Mouse (Mus musculus): ENCODE measurements around the gene Slc25a33. TPM values are rescaled to one million over a fixed set of nuclear protein-coding genes. Genes with fewer than 3 reads are reported as not detected.
A peak's percentile ranks its signal among the peaks of the same experiment; 100 is the strongest.
"Not testable (repeated sequence)": the region's sequence is repeated elsewhere in the genome, so short reads cannot be mapped to it uniquely, and the experiment has no call there.

The Slc25a33 gene
- 5.0 and 6.7 TPM in 2 replicates for total RNA-seq (2017)

GRCm38 (mm10) chr4:149774094-149774470, at the start of gene Slc25a33:
Slc25a33 (minus strand) TSS chr4:149774277.
- peak; percentile 98 for ATAC-seq (replicated peaks; ENCODE audit: low read depth, poor library complexity, severe bottlenecking)

GRCm38 (mm10) chr4:149822586-149823196, 48.6 kb upstream of the Slc25a33 start:
- ATAC-seq (replicated peaks; ENCODE audit: low read depth, poor library complexity, severe bottlenecking), result no peak

- ATAC-seq (replicated peaks; ENCODE audit: low read depth, poor library complexity, severe bottlenecking), result no peak
Measured at GRCm38 (mm10) chr4:149822126-149822525, 48.0 kb upstream of the Slc25a33 start.

- ATAC-seq (replicated peaks; ENCODE audit: low read depth, poor library complexity, severe bottlenecking), result no peak
Measured at GRCm38 (mm10) chr4:149820569-149820968, 46.5 kb upstream of the Slc25a33 start.

GRCm38 (mm10) chr4:149819195-149819594, 45.1 kb upstream of the Slc25a33 start:
- ATAC-seq (replicated peaks; ENCODE audit: low read depth, poor library complexity, severe bottlenecking), result no peak

- no peak for ATAC-seq (replicated peaks; ENCODE audit: low read depth, poor library complexity, severe bottlenecking)
Measured at GRCm38 (mm10) chr4:149816598-149816997, 42.5 kb upstream of the Slc25a33 start.

GRCm38 (mm10) chr4:149815586-149815985, 41.5 kb upstream of the Slc25a33 start:
- no peak for ATAC-seq (replicated peaks; ENCODE audit: low read depth, poor library complexity, severe bottlenecking)

- no peak for ATAC-seq (replicated peaks; ENCODE audit: low read depth, poor library complexity, severe bottlenecking)
Measured at GRCm38 (mm10) chr4:149813409-149814184, 39.5 kb upstream of the Slc25a33 start.

GRCm38 (mm10) chr4:149810372-149810771, 36.3 kb upstream of the Slc25a33 start:
- not testable (repeated sequence) for ATAC-seq (replicated peaks; ENCODE audit: low read depth, poor library complexity, severe bottlenecking)

- no peak for ATAC-seq (replicated peaks; ENCODE audit: low read depth, poor library complexity, severe bottlenecking)
Measured at GRCm38 (mm10) chr4:149808584-149809227, 34.6 kb upstream of the Slc25a33 start.

- ATAC-seq (replicated peaks; ENCODE audit: low read depth, poor library complexity, severe bottlenecking), result no peak
Measured at GRCm38 (mm10) chr4:149808060-149808567, 34.0 kb upstream of the Slc25a33 start.

- peak; percentile 96 for ATAC-seq (replicated peaks; ENCODE audit: low read depth, poor library complexity, severe bottlenecking)
Measured at GRCm38 (mm10) chr4:149806699-149807381, 32.8 kb upstream of the Slc25a33 start.

- no peak for ATAC-seq (replicated peaks; ENCODE audit: low read depth, poor library complexity, severe bottlenecking)
Measured at GRCm38 (mm10) chr4:149802269-149802668, 28.2 kb upstream of the Slc25a33 start.

- ATAC-seq (replicated peaks; ENCODE audit: low read depth, poor library complexity, severe bottlenecking), result no peak
Measured at GRCm38 (mm10) chr4:149800576-149800975, 26.5 kb upstream of the Slc25a33 start.

- ATAC-seq (replicated peaks; ENCODE audit: low read depth, poor library complexity, severe bottlenecking), result no peak
Measured at GRCm38 (mm10) chr4:149800172-149800464, 26.0 kb upstream of the Slc25a33 start.

GRCm38 (mm10) chr4:149799346-149800171, 25.5 kb upstream of the Slc25a33 start:
- no peak for ATAC-seq (replicated peaks; ENCODE audit: low read depth, poor library complexity, severe bottlenecking)

- ATAC-seq (replicated peaks; ENCODE audit: low read depth, poor library complexity, severe bottlenecking), result no peak
Measured at GRCm38 (mm10) chr4:149798684-149799309, 24.7 kb upstream of the Slc25a33 start.

- ATAC-seq (replicated peaks; ENCODE audit: low read depth, poor library complexity, severe bottlenecking), result no peak
Measured at GRCm38 (mm10) chr4:149798116-149798515, 24.0 kb upstream of the Slc25a33 start.

- ATAC-seq (replicated peaks; ENCODE audit: low read depth, poor library complexity, severe bottlenecking), result no peak
Measured at GRCm38 (mm10) chr4:149797220-149797610, 23.1 kb upstream of the Slc25a33 start.

Data from common myeloid progenitor, adult 5-6 weeks (primary cell).